Mouse (Mus musculus) cerebellum, adult 18-20 months (tissue): Measurements from ENCODE around the gene Bmp10.
A peak's percentile ranks its signal among the peaks of the same experiment; 100 is the strongest.

Experiments used
- DNase-seq, 2 experiments: peaks; one replicate each; pipeline ENCODE4 v3.0.0; 2021

The Bmp10 gene

DNA sequence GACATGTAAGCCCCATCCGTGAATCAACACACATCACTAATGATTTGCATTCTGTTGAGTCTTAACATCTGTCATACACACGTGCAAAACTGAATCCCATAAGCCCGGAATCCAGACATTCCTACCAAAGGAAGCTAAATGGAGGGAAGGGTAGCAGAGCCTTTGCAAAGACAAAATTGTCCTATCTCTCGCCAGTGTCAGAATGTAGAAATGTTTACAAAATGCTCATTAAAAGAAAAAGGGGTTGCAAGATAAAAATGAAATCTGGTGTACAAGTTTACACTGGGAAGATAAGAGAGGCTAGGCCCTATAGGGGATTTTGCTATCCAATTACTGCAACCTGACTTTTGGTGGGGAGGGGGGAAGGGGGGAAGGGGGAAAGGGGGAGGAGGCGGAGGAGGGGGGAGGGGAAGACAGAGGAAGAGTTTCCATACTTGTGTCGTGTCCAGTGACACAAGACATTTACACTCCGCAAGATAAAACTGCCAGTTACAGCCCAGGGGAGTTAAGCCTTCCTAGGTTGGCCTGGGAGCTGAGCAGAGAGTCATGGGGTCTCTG, at the start of gene Bmp10:
TSS of gene Bmp10 (plus strand) at position 508 of the 558 bp plus-strand sequence.
- DNase-seq, result no peak

- DNase-seq, result no peak
Measured at GRCm38 (mm10) chr6:87383926-87384691, 44.7 kb upstream of the Bmp10 start.

GRCm38 (mm10) chr6:87384761-87385160, 44.0 kb upstream of the Bmp10 start:
- DNase-seq, result no peak

- peak; percentile 38 to 67 for DNase-seq
Measured at GRCm38 (mm10) chr6:87386203-87386602, 42.6 kb upstream of the Bmp10 start.

DNA sequence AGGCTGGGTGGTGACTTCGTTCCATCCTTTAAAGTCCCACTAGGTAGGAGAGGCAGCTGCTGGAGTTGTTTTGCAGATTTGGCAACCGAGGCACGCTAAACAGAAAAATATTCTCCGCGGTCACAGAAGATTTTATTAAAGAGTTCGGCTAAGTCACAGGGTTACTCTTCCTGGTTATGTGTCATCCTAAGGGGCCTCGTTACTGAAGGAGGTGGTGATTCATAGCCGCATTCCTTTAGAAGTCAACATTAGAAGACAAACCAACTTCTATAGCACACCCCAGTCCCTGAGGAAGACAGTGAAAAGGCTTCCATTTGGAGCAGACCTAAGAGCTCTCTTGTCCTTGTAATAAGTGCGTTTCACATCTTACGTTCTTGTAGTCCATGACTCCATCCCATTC, 42.1 kb upstream of the Bmp10 start:
- no peak for DNase-seq

- no peak for DNase-seq
Measured at GRCm38 (mm10) chr6:87388877-87389276, 39.9 kb upstream of the Bmp10 start, which contains the start of gene Gkn3. Gene Gkn3, minus strand, starts transcription at chr6:87388935.

GRCm38 (mm10) chr6:87389455-87389989, 39.3 kb upstream of the Bmp10 start:
- DNase-seq, result no peak

DNA sequence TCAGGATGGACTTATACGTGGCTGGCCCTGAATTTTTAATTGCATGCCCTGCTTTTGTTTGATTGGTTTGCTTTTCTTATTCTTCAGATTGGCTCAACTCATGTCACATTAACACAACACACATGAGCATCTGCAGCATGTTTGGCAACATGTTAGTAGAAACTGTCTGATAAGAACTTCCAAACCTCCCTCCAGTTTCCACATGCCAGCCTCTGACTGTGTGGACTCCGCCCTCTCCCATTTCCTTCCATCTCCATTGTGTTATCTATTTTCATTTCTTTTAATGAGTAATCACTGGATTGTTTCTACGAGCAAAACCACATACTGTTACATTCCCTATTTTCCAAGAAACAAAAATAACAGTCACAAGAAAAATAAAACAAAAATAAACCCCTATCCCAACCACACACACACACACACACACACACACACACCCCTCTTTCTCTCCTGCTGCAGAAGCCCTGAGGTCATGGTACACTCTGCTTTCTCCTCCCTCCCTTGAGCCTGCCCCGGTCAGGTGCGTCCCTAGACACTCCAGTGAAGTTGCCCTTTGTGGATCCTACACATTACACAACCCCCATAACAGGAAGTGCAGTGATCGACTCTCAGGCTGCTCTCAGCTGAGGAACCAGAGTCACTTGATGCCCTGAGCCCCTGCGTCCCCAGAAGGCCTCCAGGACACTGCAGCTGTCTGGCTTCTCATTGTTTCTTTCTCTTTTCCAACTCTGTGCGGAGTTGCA, 35.2 kb upstream of the Bmp10 start:
- DNase-seq, result no peak

- no peak for DNase-seq
Measured at GRCm38 (mm10) chr6:87394783-87395182, 34.0 kb upstream of the Bmp10 start.

DNA sequence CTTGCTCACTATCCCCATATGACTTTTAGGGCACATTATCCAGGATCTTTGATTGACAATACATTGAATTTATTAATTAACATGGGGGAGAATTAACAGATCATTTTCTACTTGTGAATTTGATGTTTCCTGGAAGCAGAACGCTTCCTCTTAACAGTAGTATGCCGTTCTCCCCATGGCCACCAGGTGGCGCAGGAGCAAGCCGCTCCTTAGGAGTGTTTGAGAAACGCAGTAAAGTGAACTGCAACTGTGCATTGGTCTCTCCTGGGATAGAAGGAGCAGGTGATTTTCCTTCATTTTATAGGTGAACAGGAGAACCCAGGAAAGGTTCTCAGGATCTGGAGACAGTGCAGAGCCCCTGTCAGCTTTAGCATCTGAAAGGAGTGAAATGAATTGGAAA, 29.7 kb upstream of the Bmp10 start:
- DNase-seq, result peak; percentile 61 to 74

GRCm38 (mm10) chr6:87399886-87400566, 28.8 kb upstream of the Bmp10 start:
- no peak for DNase-seq

GRCm38 (mm10) chr6:87401456-87401855, 27.3 kb upstream of the Bmp10 start:
- DNase-seq, result no peak

DNA sequence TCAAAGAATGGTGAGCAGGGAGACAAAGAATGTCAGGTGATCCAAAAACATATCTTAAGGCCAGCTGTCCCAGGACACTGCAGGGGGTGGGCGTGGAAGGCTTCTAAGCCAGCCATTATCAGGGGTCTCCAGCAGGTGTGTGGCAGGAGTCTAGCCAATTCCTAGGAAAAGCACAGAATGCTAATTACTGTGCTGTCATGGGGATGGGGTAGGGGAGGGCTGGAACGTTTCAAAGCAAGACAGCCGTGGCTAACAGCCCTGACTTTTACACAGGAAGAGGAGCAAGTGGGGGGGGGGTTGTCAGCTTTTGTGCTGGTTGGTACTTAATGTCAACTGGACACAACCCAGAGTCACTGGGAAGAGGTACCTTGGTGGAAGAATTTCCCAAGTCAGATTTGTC, 16.8 kb upstream of the Bmp10 start:
- no peak for DNase-seq

GRCm38 (mm10) chr6:87422304-87422703, 6.5 kb upstream of the Bmp10 start:
- DNase-seq, result no peak

DNA sequence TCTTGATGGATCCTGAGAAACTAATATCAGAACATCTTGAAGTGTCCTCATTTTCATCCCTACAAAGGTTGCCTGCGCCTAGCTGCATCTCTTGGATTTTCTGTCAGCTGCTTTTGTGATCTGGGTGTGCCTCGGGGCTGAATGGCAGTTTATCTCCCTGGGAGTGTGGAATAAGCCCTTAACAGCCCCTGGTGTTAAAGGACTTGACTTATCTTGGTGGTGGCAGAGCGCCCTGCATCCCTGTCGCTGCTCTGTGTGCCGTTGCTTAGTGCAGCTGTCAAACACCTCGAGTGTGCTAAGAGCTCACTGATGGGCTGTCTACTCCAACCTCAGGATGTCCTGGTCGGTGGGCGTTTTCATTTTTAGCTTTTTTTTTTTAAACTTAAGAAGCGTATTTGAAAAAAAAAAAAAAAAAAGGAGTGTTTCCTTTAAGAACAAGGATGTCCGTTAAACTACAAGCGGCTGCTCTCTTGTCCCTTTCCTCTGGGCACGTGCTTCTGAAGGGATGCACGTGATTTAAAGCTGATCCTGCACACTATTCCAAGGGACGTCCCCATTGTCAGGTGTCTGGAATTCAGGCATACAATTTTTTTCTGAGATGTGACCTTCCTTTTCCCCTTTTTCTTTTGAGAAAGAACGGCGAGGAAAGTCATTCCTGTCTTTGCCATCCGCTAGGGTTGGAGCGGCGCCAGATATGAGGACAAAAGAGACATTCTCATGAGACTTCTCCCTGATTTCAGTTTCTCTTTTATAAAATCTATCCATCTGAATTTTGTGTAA, 4.6 kb upstream of the Bmp10 start:
- DNase-seq, result peak; percentile 8 to 24

GRCm38 (mm10) chr6:87426954-87427353, 1.8 kb upstream of the Bmp10 start:
- no peak for DNase-seq

DNA sequence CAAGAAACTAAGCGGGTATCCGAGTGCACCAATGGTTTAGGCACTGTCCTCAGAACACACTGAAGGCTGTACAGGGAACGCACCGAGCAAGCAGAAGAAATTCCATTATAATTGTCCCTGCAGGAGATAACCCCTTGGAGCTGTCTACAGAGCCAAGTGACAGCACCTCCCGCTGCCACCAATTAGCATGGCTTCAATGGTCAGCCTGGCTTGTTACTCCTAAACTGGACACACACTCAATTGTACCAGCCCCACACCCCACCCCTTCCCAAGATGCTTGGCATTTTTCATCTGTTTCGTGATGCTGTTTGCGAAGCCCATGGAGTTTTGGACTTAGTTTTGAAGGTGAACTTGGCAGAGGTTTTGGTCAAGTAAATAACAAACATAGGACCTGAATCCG, 1.2 kb upstream of the Bmp10 start:
- DNase-seq, result no peak

GRCm38 (mm10) chr6:87435791-87436190, 7.0 kb downstream of the Bmp10 start:
- DNase-seq, result no peak

DNA sequence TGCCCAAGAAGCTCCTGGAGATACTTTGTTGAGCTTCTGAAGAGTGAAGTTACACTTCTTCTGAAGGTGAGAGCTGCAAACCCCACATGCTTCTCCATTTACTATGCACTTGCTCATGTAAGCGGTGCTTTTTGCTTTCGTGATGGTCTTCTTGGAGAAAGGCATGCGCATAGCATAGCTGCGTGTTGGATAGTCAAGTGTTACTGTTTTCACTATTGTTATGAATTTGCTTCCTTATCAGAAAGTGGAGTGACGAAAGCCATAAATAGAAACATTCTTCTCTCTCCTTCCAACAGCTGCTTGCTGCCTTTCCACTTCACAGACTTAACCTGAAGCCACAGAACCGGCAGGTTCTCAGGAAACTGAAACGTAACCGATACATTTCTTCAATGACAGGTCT, 8.0 kb downstream of the Bmp10 start:
- no peak for DNase-seq

DNA sequence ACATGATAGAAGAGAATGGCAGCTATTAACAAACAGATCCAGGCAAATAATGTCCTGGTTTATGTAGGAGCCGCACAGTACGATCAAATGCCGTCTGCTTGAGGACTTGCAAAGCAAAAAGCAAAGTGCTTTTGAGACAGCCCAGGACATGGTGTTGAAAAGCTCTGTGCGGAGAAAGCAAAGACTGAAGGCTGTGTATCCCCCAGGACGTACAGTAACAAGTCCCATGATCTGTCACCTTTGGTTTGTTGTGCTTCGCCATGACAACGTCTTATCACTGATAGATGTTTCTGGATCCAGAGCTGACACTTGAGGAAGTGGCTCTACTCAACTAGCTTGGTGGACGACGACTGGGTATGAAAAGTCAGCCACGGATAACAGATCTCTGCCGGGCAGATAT, 14.5 kb downstream of the Bmp10 start:
- no peak for DNase-seq

GRCm38 (mm10) chr6:87445222-87445621, 16.4 kb downstream of the Bmp10 start:
- no peak for DNase-seq

DNA sequence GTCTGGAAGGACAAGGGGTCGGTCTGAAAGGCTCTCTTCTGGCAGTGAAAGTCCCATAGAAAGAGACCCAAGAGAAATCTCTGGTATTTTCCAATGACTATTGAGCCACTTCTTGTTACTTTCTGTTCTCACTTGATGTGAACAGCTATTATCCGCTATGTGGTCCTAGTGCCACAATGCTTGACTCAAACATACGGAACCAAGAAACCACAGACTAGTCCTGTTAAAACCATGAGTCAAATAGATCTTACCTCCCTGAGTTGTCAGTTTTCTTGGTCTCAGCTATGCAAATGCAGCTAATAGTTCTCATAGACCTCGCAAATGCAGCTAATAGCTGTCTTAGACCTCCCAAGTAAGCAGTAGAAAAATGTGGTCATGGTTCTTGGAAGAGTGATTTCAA, 18.4 kb downstream of the Bmp10 start:
- no peak for DNase-seq
